ENCODE assay signal across 10 mouse cellular contexts in the genomic region with DNA sequence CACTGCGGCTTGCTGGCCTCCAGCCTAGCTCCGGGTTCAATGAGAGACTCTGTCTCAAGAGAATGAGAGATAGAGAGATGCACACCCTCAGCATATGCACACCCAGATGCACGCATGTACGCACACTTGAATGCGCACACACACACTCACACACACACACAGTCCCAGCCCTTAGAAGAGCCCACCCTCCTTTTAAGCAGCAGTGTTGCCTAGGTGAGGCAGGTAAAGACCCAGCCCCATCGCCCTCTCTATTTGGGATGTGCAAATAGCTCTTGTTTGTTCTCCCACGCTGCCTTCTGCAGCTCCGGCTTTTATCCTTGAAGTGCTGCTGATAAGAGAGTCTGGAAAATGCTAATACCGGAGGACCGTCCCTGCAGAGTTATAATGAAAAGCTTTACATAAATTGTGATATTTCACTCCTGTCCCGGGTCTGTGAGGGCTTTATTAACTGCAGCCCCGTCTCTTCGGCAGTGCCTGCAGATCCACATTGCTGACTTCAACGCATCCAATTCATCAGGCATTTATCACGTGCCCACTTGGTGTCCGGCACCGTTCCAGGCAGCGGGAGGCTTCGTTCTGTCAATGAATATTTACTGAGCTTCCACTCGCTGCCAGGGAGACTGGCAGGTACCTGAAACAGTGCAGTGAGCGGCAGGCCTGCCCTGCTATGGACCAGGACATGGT.
DNase-seq lines count a peak whose midpoint lies in the region; ATAC-seq and TF ChIP-seq lines count a peak whose summit lies in the region.
"Had no signal": no experiment of that assay in that cellular context is flagged by ENCODE, and none has a peak within 500 bp of the region (broad histone marks: within the 10 kb centered on the region; RNA-seq: fewer than 3 reads in every experiment).

No protein-coding gene starts in this region.

- peak; percentile 20 to 23 for DNase-seq in cerebellum, postnatal 36 days
- no peak for DNase-seq in cerebellum, adult 11 months
- DNase-seq in left cerebral cortex, postnatal 4 days = peak; percentile 79
- DNase-seq in left cerebral cortex, adult 8-10 months (ENCODE audit: low spot score in 2 of 2) = no peak
- peak; percentile 51 for DNase-seq in lung, adult 2 months
- no peak for DNase-seq in thymus, postnatal 4 days
- DNase-seq: thymus, postnatal 25 days had no signal

- no peak overlapping the region; the same call in 1 of the 2 replicates for H3K4me2 ChIP-seq in stomach, embryonic 14.5 days (replicated peaks; ENCODE audit: low read depth, low read length)
- H3K4me2 ChIP-seq: limb, embryonic 15.5 days had no signal

- H3K27me3 ChIP-seq in stomach, embryonic 14.5 days (ENCODE audit: control insufficient read depth, insufficient read depth, low read length) = no peaks in the 10 kb centered on the region
- H3K27me3 ChIP-seq: limb, embryonic 15.5 days had no signal

- intact Hi-C loops in left cerebral cortex, postnatal 4 days (cut with DNase I) = no loop called here

- H3K4me1 ChIP-seq in lung, adult 2 months (ENCODE audit: control insufficient read depth, insufficient read depth, low read length) = no peaks in the 10 kb centered on the region
- H3K4me1 ChIP-seq in stomach, embryonic 14.5 days (ENCODE audit: control insufficient read depth, insufficient read depth, low read length) = peaks cover 12% of the 10 kb centered on the region; the same call in 1 of the 2 replicates

- no peak overlapping the region for H3K9ac ChIP-seq in stomach, embryonic 14.5 days (replicated peaks; ENCODE audit: low read depth, low read length)
- H3K9ac ChIP-seq: limb, embryonic 15.5 days had no signal

- H3K27ac ChIP-seq in stomach, embryonic 14.5 days (ENCODE audit: low read length) = peak overlapping the region; percentile 55; the same call in 1 of the 2 replicates
- H3K27ac ChIP-seq: limb, embryonic 15.5 days had no signal

- H3K4me3 ChIP-seq in lung, adult 2 months (replicated peaks; ENCODE audit: extremely low read depth, low read depth, low read length) = no peak overlapping the region
- H3K4me3 ChIP-seq in stomach, embryonic 14.5 days (ENCODE audit: low read depth, low read length) = no peak overlapping the region
- H3K4me3 ChIP-seq: limb, embryonic 15.5 days had no signal

- H3K9me3 ChIP-seq in stomach, embryonic 14.5 days (ENCODE audit: control insufficient read depth, low read depth, low read length) = no peaks in the 10 kb centered on the region
- H3K9me3 ChIP-seq: limb, embryonic 15.5 days had no signal

- peak; percentile 69; the same call in 1 of the 2 replicates for ATAC-seq in stomach, embryonic 14.5 days (ENCODE audit: insufficient number of reproducible peaks, insufficient read depth, low FRiP score, low read depth)
- no peak for ATAC-seq in megakaryocyte progenitor cell, adult 5-6 weeks (replicated peaks; ENCODE audit: poor library complexity)

- 63% methylated on average over 21 of the region's 21 CpGs for WGBS in lung, adult 2 months
- WGBS in stomach, embryonic 14.5 days = 47% methylated on average over 21 of the region's 21 CpGs

- TF ChIP-seq CTCF in lung, adult 2 months (IDR thresholded peaks at IDR 0.05; ENCODE audit: insufficient read depth, low read length) = no peak

- no peak for TF ChIP-seq POLR2A in lung, adult 2 months (IDR thresholded peaks at IDR 0.05; ENCODE audit: borderline replicate concordance, extremely low read depth, low read depth, low read length)

- no peaks in the 10 kb centered on the region for H3K36me3 ChIP-seq in stomach, embryonic 14.5 days (ENCODE audit: control insufficient read depth, insufficient read depth, low read length)
- H3K36me3 ChIP-seq: limb, embryonic 15.5 days had no signal

Comparison
In these comparisons a context has a peak if more than half of its experiments do, and no peak if none do; other contexts are left out.
1. DNase-seq: peak in cerebellum, postnatal 36 days (2 of 2), left cerebral cortex, postnatal 4 days (single experiment) and lung, adult 2 months (single experiment); none in cerebellum, adult 11 months (single experiment), left cerebral cortex, adult 8-10 months (0 of 2) and thymus, postnatal 4 days (single experiment).